Mouse (Mus musculus) cerebellum, postnatal 25 days (tissue): ENCODE data around the gene Ncoa1.
A peak's percentile ranks its signal among the peaks of the same experiment; 100 is the strongest.
"Not testable (repeated sequence)": the region's sequence is repeated elsewhere in the genome, so short reads cannot be mapped to it uniquely, and the experiment has no call there.

Experiments
- DNase-seq, 2 experiments: peaks; one replicate each; pipeline ENCODE4 v3.0.0; 2021; ENCODE audit warnings: mixed read lengths in 2 of 2

The Ncoa1 gene

GRCm38 (mm10) chr12:4475251-4475993, 1.6 kb downstream of the Ncoa1 start:
- DNase-seq, result peak in 1 of 2 experiments; percentile 10

- no peak for DNase-seq
Observed at GRCm38 (mm10) chr12:4469115-4469514, 7.9 kb downstream of the Ncoa1 start.

- DNase-seq, result no peak
Observed at GRCm38 (mm10) chr12:4463701-4464100, 13.3 kb downstream of the Ncoa1 start.

- DNase-seq, result peak in 1 of 2 experiments; percentile 37
Observed at GRCm38 (mm10) chr12:4462420-4462819, 14.6 kb downstream of the Ncoa1 start.

GRCm38 (mm10) chr12:4460990-4461389, 16.0 kb downstream of the Ncoa1 start:
- DNase-seq, result no peak

GRCm38 (mm10) chr12:4454956-4455565, 21.9 kb downstream of the Ncoa1 start:
- peak; percentile 15 to 25 for DNase-seq

- DNase-seq, result no peak
Observed at GRCm38 (mm10) chr12:4454248-4454647, 22.7 kb downstream of the Ncoa1 start.

GRCm38 (mm10) chr12:4452233-4452632, 24.7 kb downstream of the Ncoa1 start:
- no peak for DNase-seq

- not testable (repeated sequence) for DNase-seq
Observed at GRCm38 (mm10) chr12:4450485-4450884, 26.5 kb downstream of the Ncoa1 start.

- DNase-seq, result no peak
Observed at GRCm38 (mm10) chr12:4448076-4448589, 28.8 kb downstream of the Ncoa1 start.

- no peak for DNase-seq
Observed at GRCm38 (mm10) chr12:4444946-4445345, 32.0 kb downstream of the Ncoa1 start.

- DNase-seq, result no peak
Observed at GRCm38 (mm10) chr12:4441451-4441850, 35.5 kb downstream of the Ncoa1 start.

GRCm38 (mm10) chr12:4436198-4436597, 40.8 kb downstream of the Ncoa1 start:
- DNase-seq, result no peak

GRCm38 (mm10) chr12:4433549-4433948, 43.4 kb downstream of the Ncoa1 start:
- no peak for DNase-seq

- no peak for DNase-seq
Observed at GRCm38 (mm10) chr12:4431978-4432377, 45.0 kb downstream of the Ncoa1 start.

- DNase-seq, result no peak
Observed at GRCm38 (mm10) chr12:4430061-4430825, 46.7 kb downstream of the Ncoa1 start.

GRCm38 (mm10) chr12:4418824-4419223, 58.2 kb downstream of the Ncoa1 start:
- DNase-seq, result no peak

- DNase-seq, result no peak
Observed at GRCm38 (mm10) chr12:4417626-4418263, 59.2 kb downstream of the Ncoa1 start.

GRCm38 (mm10) chr12:4407085-4407484, 69.9 kb downstream of the Ncoa1 start:
- peak in 1 of 2 experiments; percentile 10 for DNase-seq

GRCm38 (mm10) chr12:4406155-4406554, 70.8 kb downstream of the Ncoa1 start:
- no peak for DNase-seq

- no peak for DNase-seq
Observed at GRCm38 (mm10) chr12:4403206-4403605, 73.8 kb downstream of the Ncoa1 start.

GRCm38 (mm10) chr12:4396221-4396620, 80.8 kb downstream of the Ncoa1 start:
- DNase-seq, result no peak

GRCm38 (mm10) chr12:4392590-4392989, 84.4 kb downstream of the Ncoa1 start:
- no peak for DNase-seq
